Mouse (Mus musculus) limb, embryonic 14.5 days (tissue): Measurements from ENCODE around the gene Diras2. TPM values are rescaled to one million over a fixed set of nuclear protein-coding genes. Genes with fewer than 3 reads are reported as not detected.

Source experiments
- ATAC-seq: fragments of 200-750 bp; cut with Nextera tagmentation; 2 replicates; pipeline ENCODE4 v1.8.0; 2017; ENCODE audit warnings: low read depth, moderate number of reproducible peaks, moderate TSS enrichment; ENCODE audit not compliant: low FRiP score
- DNase-seq: peaks from one replicate; pipeline ENCODE4 v3.0.0-alpha.2; 2015; ENCODE audit warnings: low spot score
- H3K27ac ChIP-seq: fragments of 300-500 bp; sonication (generic); replicated peaks from 2 replicates; pipeline ENCODE4 v1.5.1; 2014; ENCODE audit warnings: low read depth, mild to moderate bottlenecking, low read length, moderate library complexity, mixed read lengths
- H3K27me3 ChIP-seq: fragments of 300-500 bp; sonication (generic); 2 replicates; pipeline ENCODE4 v1.6.1; 2014; ENCODE audit warnings: low read length, mixed read lengths; ENCODE audit not compliant: control insufficient read depth, insufficient read depth
- H3K36me3 ChIP-seq: fragments of 300-500 bp; sonication (generic); 2 replicates; pipeline ENCODE4 v1.6.1; 2014; ENCODE audit warnings: mild to moderate bottlenecking, low read length, moderate library complexity, mixed read lengths; ENCODE audit not compliant: control insufficient read depth, insufficient read depth
- H3K4me1 ChIP-seq: fragments of 300-500 bp; sonication (generic); 2 replicates; pipeline ENCODE4 v1.6.1; 2014; ENCODE audit warnings: antibody characterized with exemption, low read length, mixed read lengths; ENCODE audit not compliant: control insufficient read depth, insufficient read depth
- H3K4me2 ChIP-seq: fragments of 300-500 bp; sonication (generic); replicated peaks from 2 replicates; pipeline ENCODE4 v1.6.1; 2014; ENCODE audit warnings: low read depth, mild to moderate bottlenecking, low read length, moderate library complexity; ENCODE audit not compliant: severe bottlenecking
- H3K4me3 ChIP-seq: fragments of 300-500 bp; sonication (generic); replicated peaks from 2 replicates; pipeline ENCODE4 v1.5.1; 2014; ENCODE audit warnings: low read length
- H3K9ac ChIP-seq: fragments of 300-500 bp; sonication (generic); 2 replicates; pipeline ENCODE4 v1.6.1; 2014; ENCODE audit warnings: mild to moderate bottlenecking, low read depth, low read length, moderate library complexity; ENCODE audit not compliant: severe bottlenecking
- H3K9me3 ChIP-seq: fragments of 300-500 bp; sonication (generic); 2 replicates; pipeline ENCODE4 v1.6.1; 2016; ENCODE audit warnings: low read length; ENCODE audit not compliant: control insufficient read depth
- POLR2A ChIP-seq: fragments of 200-500 bp; IDR thresholded peaks from 2 replicates; pipeline ENCODE4 v1.8.0; 2012; ENCODE audit warnings: inconsistent platforms, mild to moderate bottlenecking, moderate library complexity, borderline replicate concordance; ENCODE audit not compliant: insufficient read depth, insufficient read length; ENCODE audit errors: extremely low read depth
- WGBS: fragments of 180-500 bp; shearing (Covaris S2); extraction: QIAGEN DNeasy Blood & Tissue Kit; methylation state at CpG from one replicate; pipeline ENCODE4 v1.1.7; 2014; 5-methylcytosine and 5-hydroxymethylcytosine counted together
- polyA plus RNA-seq, 2 experiments: library from polyadenylated mRNA; depleted of rRNA in 1 of 2; stranded (reverse) in 1 of 2; unstranded in 1 of 2; fragments of >200 nt; fragmentation: Nextera tagmentation in 1 of 2; extraction: Ambion mirVana in 1 of 2; gene quantifications; 2 replicates each; pipeline versions ENCODE4 v1.2.1 to v1.2.3; 2012 to 2014

Gene Diras2
- polyA plus RNA-seq, 2 experiments, result 0.15 to 0.70 TPM

DNA sequence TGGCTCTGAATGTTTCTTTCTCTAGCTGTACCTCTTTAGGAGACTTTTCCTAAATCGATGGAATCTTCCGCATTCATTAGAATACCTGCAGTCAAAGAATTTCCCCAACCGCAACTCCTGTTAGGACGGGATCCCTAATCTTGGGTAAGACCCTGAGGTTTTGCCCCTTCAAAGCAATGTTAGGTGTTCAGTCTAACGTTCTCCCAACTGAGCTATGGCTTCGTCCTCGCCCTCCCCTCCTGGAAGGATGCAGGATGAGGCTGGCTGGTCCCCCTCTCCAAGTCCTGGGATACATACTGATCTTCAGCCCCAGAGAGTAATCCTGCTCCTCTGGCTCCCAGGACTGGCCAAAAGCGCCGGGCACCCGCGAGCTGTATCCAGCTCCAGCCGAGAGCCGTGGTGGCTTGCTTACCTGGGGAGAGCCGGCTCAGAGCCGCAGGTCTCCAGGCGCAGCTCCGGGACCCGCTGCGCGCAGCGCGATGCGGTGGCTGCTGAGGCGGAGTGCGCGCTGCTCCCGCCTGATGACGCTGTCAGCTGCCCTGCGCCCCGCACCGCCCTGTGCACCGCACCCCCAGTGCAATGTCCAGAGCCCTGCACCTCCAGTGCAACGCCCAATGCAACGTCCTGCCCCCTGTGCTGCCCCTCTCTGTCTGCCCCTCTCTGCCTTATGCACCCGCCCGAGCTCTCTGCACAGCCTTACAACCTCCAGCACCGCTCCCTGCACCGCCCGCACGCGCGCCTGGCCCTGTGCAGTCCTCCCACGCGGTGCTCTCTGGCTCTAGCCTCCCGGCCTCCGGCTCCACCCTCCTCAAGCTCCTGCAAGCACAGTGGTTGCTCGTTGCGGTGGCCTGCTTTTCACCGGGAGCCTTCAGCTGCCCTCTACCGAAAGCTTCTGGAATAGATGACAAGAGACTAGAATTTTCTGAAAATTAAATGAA, 802 bp downstream of the Diras2 start:
- Histone ChIP-seq H3K4me1 (no peaks in the 10 kb centered on the region), H3K4me2 (peak overlapping the region; percentile 98), H3K36me3 (no peaks in the 10 kb centered on the region), H3K27ac (no peak overlapping the region), H3K9ac (peak overlapping the region; percentile 44; the same call in 1 of the 2 replicates), H3K4me3 (peak overlapping the region; percentile 44), H3K27me3 (peaks cover 15% of the 10 kb centered on the region), H3K9me3 (no peaks in the 10 kb centered on the region)
- WGBS, result 3% methylated on average over 39 of the region's 50 CpGs
- DNase-seq (peak; percentile 83), ATAC-seq (peak; percentile 86)
- no peak for TF ChIP-seq POLR2A

DNA sequence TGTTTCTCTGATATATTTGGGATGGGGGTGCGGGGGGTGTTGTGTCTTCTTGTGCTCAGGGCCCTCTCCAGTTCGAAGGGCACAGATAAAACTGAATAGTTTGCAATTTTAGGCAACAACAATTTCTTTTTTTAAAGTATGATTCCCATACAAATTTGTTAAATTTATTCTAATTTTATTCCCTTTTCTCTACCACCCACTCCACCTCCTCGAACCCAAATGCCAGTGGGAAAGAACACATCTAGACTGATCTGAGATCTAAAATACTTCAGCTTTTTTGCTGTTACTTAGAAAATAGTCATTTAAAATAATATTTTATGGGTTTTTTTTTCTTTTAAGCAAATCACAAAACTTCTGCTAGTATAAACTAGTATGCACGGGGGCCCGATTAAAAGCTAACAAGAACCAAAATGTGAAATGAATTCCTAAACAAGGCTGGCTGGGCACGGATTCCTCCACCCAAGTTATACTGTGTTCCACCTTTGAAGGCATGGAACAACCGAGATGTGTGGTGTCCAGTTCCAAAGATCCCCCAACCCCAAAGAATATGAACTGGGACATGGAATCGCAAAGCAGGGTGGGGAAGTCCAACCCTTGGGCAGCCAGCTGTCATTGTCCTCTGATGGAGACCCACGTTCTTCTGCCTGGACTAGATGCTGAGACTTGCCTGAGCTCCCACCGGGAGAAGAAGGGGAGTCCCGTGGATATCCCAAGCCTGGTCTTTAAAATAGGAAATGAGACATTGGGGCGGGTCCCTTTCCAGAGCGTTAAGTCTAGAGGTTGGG, 1.7 kb downstream of the Diras2 start:
- DNase-seq (no peak), ATAC-seq (no peak)
- Histone ChIP-seq H3K27me3 (peaks cover 15% of the 10 kb centered on the region), H3K4me3 (peak overlapping the region; percentile 44; the same call in 1 of the 2 replicates), H3K4me1 (no peaks in the 10 kb centered on the region), H3K9ac (no peak overlapping the region), H3K4me2 (no peak overlapping the region), H3K36me3 (no peaks in the 10 kb centered on the region), H3K27ac (no peak overlapping the region), H3K9me3 (no peaks in the 10 kb centered on the region)
- 60% methylated on average over 13 of the region's 13 CpGs for WGBS
- TF ChIP-seq POLR2A, result no peak

DNA sequence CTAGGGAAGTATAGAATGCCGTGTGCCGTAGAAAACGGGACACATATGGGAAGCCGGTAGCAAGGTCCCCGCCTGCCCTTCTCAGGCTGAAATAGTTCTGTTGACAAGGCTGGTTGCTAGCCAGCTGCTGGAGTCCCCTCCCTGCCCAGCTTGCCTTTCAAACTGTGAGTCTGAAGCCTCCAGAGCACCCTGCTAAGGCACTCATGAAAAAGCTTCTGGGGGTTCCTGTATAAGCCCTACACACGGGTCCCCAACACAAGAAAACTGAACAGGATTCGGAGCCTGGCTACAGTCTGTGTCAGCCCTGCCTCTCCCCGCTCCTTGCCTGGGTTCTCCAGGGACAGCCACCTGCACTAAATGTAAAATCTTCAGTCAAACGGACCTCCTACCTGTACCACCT, 2.3 kb downstream of the Diras2 start:
- ATAC-seq, result no peak
- H3K27me3 ChIP-seq, result peaks cover 15% of the 10 kb centered on the region
- H3K4me2 ChIP-seq, result no peak overlapping the region
- DNase-seq, result no peak
- no peak overlapping the region for H3K27ac ChIP-seq
- no peaks in the 10 kb centered on the region for H3K9me3 ChIP-seq
- no peak overlapping the region for H3K9ac ChIP-seq
- no peak overlapping the region for H3K4me3 ChIP-seq
- no peak for TF ChIP-seq POLR2A
- 62% methylated on average over 9 of the region's 9 CpGs for WGBS
- H3K36me3 ChIP-seq, result no peaks in the 10 kb centered on the region
- no peaks in the 10 kb centered on the region for H3K4me1 ChIP-seq

DNA sequence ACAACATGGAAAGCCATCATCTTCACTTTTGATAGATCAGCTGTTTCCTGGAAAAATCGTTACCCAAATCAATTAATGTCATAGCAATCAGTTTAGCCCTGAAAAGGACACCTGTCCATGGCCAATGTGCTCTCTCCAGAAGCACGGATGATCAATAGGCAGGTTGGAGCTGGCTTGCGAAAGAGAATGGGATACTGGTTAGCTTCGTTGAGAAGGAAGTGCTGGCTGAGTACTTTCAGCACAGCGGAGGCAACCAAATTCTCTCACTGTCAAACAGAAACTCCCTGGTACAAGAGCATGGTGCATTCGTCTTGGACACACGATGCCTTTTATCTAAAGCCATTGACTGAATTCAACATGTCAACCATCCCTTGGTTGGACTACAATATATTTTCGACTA, 2.8 kb downstream of the Diras2 start:
- Histone ChIP-seq H3K4me2 (no peak overlapping the region), H3K27ac (no peak overlapping the region), H3K27me3 (peaks cover 15% of the 10 kb centered on the region), H3K36me3 (no peaks in the 10 kb centered on the region), H3K9me3 (no peaks in the 10 kb centered on the region), H3K4me1 (no peaks in the 10 kb centered on the region), H3K4me3 (no peak overlapping the region), H3K9ac (no peak overlapping the region)
- TF ChIP-seq POLR2A, result no peak
- no peak for DNase-seq
- WGBS, result 84% methylated on average over 8 of the region's 8 CpGs
- ATAC-seq, result no peak

DNA sequence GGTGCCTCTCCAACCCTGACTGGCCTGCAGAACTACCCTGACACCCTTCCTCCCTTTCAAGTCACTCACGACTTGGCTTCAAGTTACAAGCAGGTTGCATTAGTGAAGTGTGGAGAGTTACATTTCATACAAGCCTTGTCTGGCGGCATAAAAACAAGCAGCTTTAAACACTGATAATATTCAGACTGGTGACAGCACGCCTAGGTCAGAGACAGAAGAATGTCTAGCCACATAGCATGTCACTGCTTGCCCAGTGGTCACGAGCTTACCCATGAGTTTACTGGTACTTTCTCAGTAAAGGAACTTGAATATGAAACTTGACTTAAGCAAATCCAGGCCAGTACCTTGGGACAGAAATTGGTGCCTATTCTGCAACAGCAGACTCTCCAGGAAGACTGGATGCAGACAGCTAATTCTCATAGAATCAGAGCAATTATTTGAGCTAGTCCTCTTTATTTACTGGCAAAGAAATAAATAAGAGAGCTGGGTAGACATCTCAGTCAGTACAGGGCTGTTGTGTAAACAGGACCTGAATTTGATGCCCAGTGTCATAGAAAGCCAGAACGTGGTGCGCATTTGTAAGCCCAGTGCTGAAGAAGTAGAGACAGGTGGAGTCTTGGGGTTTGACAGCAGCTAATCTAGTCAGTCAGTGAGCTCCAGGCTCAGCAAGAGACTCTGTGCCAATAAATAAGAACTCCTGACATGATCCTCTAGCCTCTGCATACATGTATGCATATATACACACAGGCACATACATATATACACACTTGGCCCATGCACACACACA, 4.6 kb downstream of the Diras2 start:
- DNase-seq (no peak), ATAC-seq (no peak)
- Histone ChIP-seq H3K9me3 (no peaks in the 10 kb centered on the region), H3K9ac (no peak overlapping the region), H3K4me3 (no peak overlapping the region), H3K27me3 (peaks cover 15% of the 10 kb centered on the region), H3K4me1 (no peaks in the 10 kb centered on the region), H3K4me2 (no peak overlapping the region), H3K27ac (no peak overlapping the region), H3K36me3 (no peaks in the 10 kb centered on the region)
- TF ChIP-seq POLR2A, result no peak
- 67% methylated on average over 6 of the region's 6 CpGs for WGBS
